ENCODE assay signal across 9 mouse cellular contexts in the genomic region with DNA sequence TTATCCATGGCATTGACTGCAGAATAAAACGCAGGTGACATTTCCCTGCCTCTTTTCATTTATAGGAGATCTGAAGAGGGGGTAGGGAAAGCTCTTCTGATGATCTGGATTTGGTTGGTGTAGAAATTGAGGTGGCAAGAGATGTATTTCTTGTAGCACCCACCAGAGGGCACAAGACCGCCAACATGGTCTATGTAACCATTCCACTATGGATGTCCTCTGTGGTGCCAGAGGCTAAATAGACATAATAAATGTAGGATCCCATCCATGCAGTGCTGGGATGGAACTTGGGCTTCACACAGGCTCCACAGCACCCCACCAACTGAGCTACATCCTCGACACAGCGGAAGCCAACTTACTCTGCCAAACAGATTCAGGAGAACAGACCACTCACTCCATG. TPM values are rescaled to one million over a fixed set of nuclear protein-coding genes. Genes with fewer than 3 reads are reported as not detected.
DNase-seq lines count a peak whose midpoint lies in the region; ATAC-seq and TF ChIP-seq lines count a peak whose summit lies in the region.
"Had no signal": no experiment of that assay in that cellular context is flagged by ENCODE, and none has a peak within 500 bp of the region (broad histone marks: within the 10 kb centered on the region; RNA-seq: fewer than 3 reads in every experiment).

No protein-coding gene starts in this region.

- TF ChIP-seq RAD21 in MEL (IDR thresholded peaks at IDR 0.05; ENCODE audit: low read depth, low read length) = peak; percentile 46

- H3K36me3 ChIP-seq in hindbrain, embryonic 10.5 days = no peaks in the 10 kb centered on the region
- H3K36me3 ChIP-seq in hindbrain, embryonic 16.5 days (ENCODE audit: control insufficient read depth, insufficient read depth, low read length) = no peaks in the 10 kb centered on the region
- H3K36me3 ChIP-seq in MEL (ENCODE audit: control insufficient read depth in 1 of 2, insufficient read depth in 2 of 2, low read length in 2 of 2) = peaks cover 0 to 7% of the 10 kb centered on the region in 2 experiments; a peak in 2 of 4 replicates
- H3K36me3 ChIP-seq in liver, embryonic 14.5 days (replicated peaks; ENCODE audit: control insufficient read depth, insufficient read depth, low read depth) = no peaks in the 10 kb centered on the region
- H3K36me3 ChIP-seq: embryonic facial prominence, embryonic 13.5 days; neural tube, embryonic 12.5 days had no signal

- TF ChIP-seq CTCF in MEL (IDR thresholded peaks at IDR 0.05 in 2 of 3, conservative IDR thresholded peaks at IDR 0.05 in 1 of 3; ENCODE audit: control insufficient read depth in 1 of 3, insufficient read depth in 1 of 3, low read depth in 2 of 3, low read length in 3 of 3, poor library complexity in 1 of 3, severe bottlenecking in 1 of 3) = peak; percentile 43 to 76 (median 65)
- peak; percentile 64 for TF ChIP-seq CTCF in liver, embryonic 14.5 days (IDR thresholded peaks at IDR 0.05; ENCODE audit: low read depth)

- ATAC-seq in hindbrain, embryonic 16.5 days = no peak
- ATAC-seq in liver, embryonic 14.5 days (ENCODE audit: insufficient read depth) = no peak

- H3K4me1 ChIP-seq in hindbrain, embryonic 10.5 days (replicated peaks) = no peaks in the 10 kb centered on the region
- H3K4me1 ChIP-seq in hindbrain, embryonic 16.5 days (ENCODE audit: control insufficient read depth, insufficient read depth, low read depth, low read length) = no peaks in the 10 kb centered on the region
- peaks cover 2 to 8% of the 10 kb centered on the region in 2 experiments; a peak in 1 of 4 replicates for H3K4me1 ChIP-seq in MEL (ENCODE audit: control insufficient read depth in 1 of 2, insufficient read depth in 2 of 2, low read length in 2 of 2)
- peaks cover 0 to 6% of the 10 kb centered on the region in 2 experiments; a peak in 3 of 4 replicates for H3K4me1 ChIP-seq in liver, embryonic 14.5 days (replicated peaks; ENCODE audit: control insufficient read depth in 2 of 2, insufficient read depth in 2 of 2, low read length in 1 of 2)
- H3K4me1 ChIP-seq: embryonic facial prominence, embryonic 13.5 days; neural tube, embryonic 12.5 days had no signal

- no peak overlapping the region for H3K9ac ChIP-seq in hindbrain, embryonic 16.5 days (ENCODE audit: low read depth, low read length)
- H3K9ac ChIP-seq in MEL (ENCODE audit: control insufficient read depth, low read depth, low read length, poor library complexity, severe bottlenecking) = no peak overlapping the region
- no peak overlapping the region for H3K9ac ChIP-seq in liver, embryonic 14.5 days (replicated peaks)
- H3K9ac ChIP-seq: embryonic facial prominence, embryonic 13.5 days; neural tube, embryonic 12.5 days had no signal

- H3K4me2 ChIP-seq in hindbrain, embryonic 16.5 days (ENCODE audit: low read length) = no peak overlapping the region
- H3K4me2 ChIP-seq in liver, embryonic 14.5 days (ENCODE audit: low read depth) = no peak overlapping the region
- H3K4me2 ChIP-seq: embryonic facial prominence, embryonic 13.5 days; neural tube, embryonic 12.5 days had no signal

- no peaks in the 10 kb centered on the region for H3K79me2 ChIP-seq in MEL (ENCODE audit: control insufficient read depth, insufficient read depth, low read length, poor library complexity)

- TF ChIP-seq EP300 in MEL (IDR thresholded peaks at IDR 0.05; ENCODE audit: low read depth in 1 of 2, low read length in 2 of 2) = no peak
- no peak for TF ChIP-seq EP300 in liver, embryonic 14.5 days (IDR thresholded peaks at IDR 0.05; ENCODE audit: low read depth)

- H3K9me3 ChIP-seq in hindbrain, embryonic 10.5 days = no peaks in the 10 kb centered on the region
- no peaks in the 10 kb centered on the region for H3K9me3 ChIP-seq in hindbrain, embryonic 16.5 days (ENCODE audit: control insufficient read depth, low read length)
- H3K9me3 ChIP-seq in MEL (replicated peaks; ENCODE audit: insufficient read depth, low read length) = no peaks in the 10 kb centered on the region
- H3K9me3 ChIP-seq in liver, embryonic 14.5 days (ENCODE audit: control insufficient read depth, low read length) = no peaks in the 10 kb centered on the region
- H3K9me3 ChIP-seq: embryonic facial prominence, embryonic 13.5 days; neural tube, embryonic 12.5 days had no signal

- no peaks in the 10 kb centered on the region for H3K27me3 ChIP-seq in hindbrain, embryonic 10.5 days (ENCODE audit: insufficient read depth, poor library complexity, severe bottlenecking)
- no peaks in the 10 kb centered on the region for H3K27me3 ChIP-seq in hindbrain, embryonic 16.5 days (replicated peaks; ENCODE audit: control insufficient read depth, insufficient read depth, low read length)
- H3K27me3 ChIP-seq in MEL (ENCODE audit: control insufficient read depth in 1 of 2, insufficient read depth in 2 of 2, low read length in 2 of 2) = 0 out of 4 replicates have a peak, but pooled peaks cover 0 to under 1% of the 10 kb centered on the region in 2 experiments
- no peaks in the 10 kb centered on the region for H3K27me3 ChIP-seq in liver, embryonic 14.5 days (ENCODE audit: control insufficient read depth, insufficient read depth, low read length)
- H3K27me3 ChIP-seq: embryonic facial prominence, embryonic 13.5 days; neural tube, embryonic 12.5 days had no signal

- WGBS in hindbrain, embryonic 10.5 days = 58% methylated on average over 4 of the region's 4 CpGs
- WGBS in hindbrain, embryonic 16.5 days = 55% methylated on average over 4 of the region's 4 CpGs
- 49% methylated on average over 4 of the region's 4 CpGs for WGBS in liver, embryonic 14.5 days (ENCODE audit: insufficient replicate concordance)

- no peak overlapping the region for H3K4me3 ChIP-seq in hindbrain, embryonic 10.5 days
- no peak overlapping the region for H3K4me3 ChIP-seq in hindbrain, embryonic 16.5 days (ENCODE audit: low read length)
- no peak overlapping the region for H3K4me3 ChIP-seq in MEL (ENCODE audit: control insufficient read depth in 1 of 2, insufficient read depth in 1 of 2, low read depth in 2 of 2, low read length in 2 of 2)
- no peak overlapping the region for H3K4me3 ChIP-seq in liver, embryonic 14.5 days (ENCODE audit: insufficient read depth in 1 of 2, low read depth in 2 of 2, low read length in 2 of 2)
- H3K4me3 ChIP-seq: embryonic facial prominence, embryonic 13.5 days; neural tube, embryonic 12.5 days had no signal

- peak; percentile 18 for DNase-seq in hindbrain, embryonic 10.5 days (ENCODE audit: low spot score)
- peak; percentile 22 for DNase-seq in CD4-positive helper T cell, adult 2 months (ENCODE audit: low read depth, low spot score)
- peak; percentile 54 for DNase-seq in MEL (ENCODE audit: low read depth, low spot score)
- no peak for DNase-seq in liver, embryonic 14.5 days (ENCODE audit: low read depth in 3 of 3, low spot score in 3 of 3)
- no peak for DNase-seq in Muller cell, postnatal 12 days (ENCODE audit: inconsistent ontology term)
- DNase-seq in urinary bladder, postnatal 36 days (ENCODE audit: low spot score in 2 of 2) = no peak

- no peak for TF ChIP-seq POLR2A in MEL (IDR thresholded peaks at IDR 0.05; ENCODE audit: control insufficient read depth in 1 of 2, insufficient read depth in 1 of 2, low read depth in 1 of 2, low read length in 2 of 2, poor library complexity in 1 of 2)

- H3K27ac ChIP-seq in hindbrain, embryonic 10.5 days = no peak overlapping the region
- H3K27ac ChIP-seq in hindbrain, embryonic 16.5 days (ENCODE audit: low read depth, low read length) = no peak overlapping the region
- no peak overlapping the region for H3K27ac ChIP-seq in MEL (ENCODE audit: control insufficient read depth, low read depth, low read length)
- H3K27ac ChIP-seq in liver, embryonic 14.5 days = no peak overlapping the region
- H3K27ac ChIP-seq: embryonic facial prominence, embryonic 13.5 days; neural tube, embryonic 12.5 days had no signal

TF ChIP-seq in MEL, 35 proteins besides CTCF, POLR2A, EP300 and RAD21:
- TF ChIP-seq SMC3 (IDR thresholded peaks at IDR 0.05; ENCODE audit: low read depth, low read length) = peak; percentile 63
- no peak for TF ChIP-seq ZNF384 (IDR thresholded peaks at IDR 0.05; ENCODE audit: low read depth, low read length)

RNA-seq across cellular contexts. Expression of gene Tmem177, which starts 6.3 kb away (rescaled TPM):
- 11.9 and 12.8 TPM in 2 replicates for polyA plus RNA-seq in hindbrain, embryonic 10.5 days (2016; fragmentation: Nextera tagmentation; extraction: Ambion mirVana)
- polyA plus RNA-seq in hindbrain, embryonic 16.5 days (2015; fragmentation: Nextera tagmentation; extraction: Ambion mirVana) = 6.6 and 8.3 TPM in 2 replicates
- 6.0 and 6.2 TPM in 2 replicates for total RNA-seq in MEL (2012; rRNA removed)
- polyA plus RNA-seq in MEL (2012; ENCODE audit: insufficient read depth in 1 of 2, insufficient read length in 2 of 2, low read depth in 1 of 2, low replicate concordance in 2 of 2, missing spikeins in 1 of 2) = 1 to 10 TPM in 1 of 2 experiments, not detected in 1; 7.5 TPM
- polyA plus RNA-seq in liver, embryonic 14.5 days (2012; rRNA removed) = 2.8 and 2.9 TPM in 2 replicates
- 3.8 and 3.9 TPM in 2 replicates for polyA plus RNA-seq in liver, embryonic 14.5 days (2014; fragmentation: Nextera tagmentation; extraction: Ambion mirVana)

Comparison
In these comparisons a context has a peak if more than half of its experiments do, and no peak if none do; other contexts are left out.
1. DNase-seq: peak in hindbrain, embryonic 10.5 days (single experiment), CD4-positive helper T cell, adult 2 months (single experiment) and MEL (single experiment); none in liver, embryonic 14.5 days (0 of 3), Muller cell, postnatal 12 days (single experiment) and urinary bladder, postnatal 36 days (0 of 2).